Mouse (Mus musculus) bone marrow, adult 2 months (tissue): ENCODE data around the gene Cpsf4l. TPM values are rescaled to one million over a fixed set of nuclear protein-coding genes. Genes with fewer than 3 reads are reported as not detected.

Source experiments
- H3K27ac ChIP-seq: fragments of 200-500 bp; 2 replicates; pipeline ENCODE4 v1.5.1; 2012; ENCODE audit warnings: low read depth, mild to moderate bottlenecking, control low read depth, inconsistent platforms, low read length; ENCODE audit not compliant: control insufficient read depth, poor library complexity, insufficient read depth
- H3K4me1 ChIP-seq: fragments of 200-500 bp; 2 replicates; pipeline ENCODE4 v1.6.1; 2011; ENCODE audit warnings: low read length; ENCODE audit not compliant: control insufficient read depth, insufficient read depth
- H3K4me3 ChIP-seq: fragments of 200-500 bp; replicated peaks from 2 replicates; pipeline ENCODE3; 2011; ENCODE audit warnings: mild to moderate bottlenecking, low read depth, low read length, control low read depth; ENCODE audit not compliant: control insufficient read depth
- CTCF ChIP-seq: fragments of 200-500 bp; IDR thresholded peaks from 2 replicates; pipeline ENCODE4 v1.5.1; 2011; ENCODE audit warnings: low read length, control low read depth; ENCODE audit not compliant: control insufficient read depth, insufficient read depth
- POLR2A ChIP-seq: fragments of 200-500 bp; IDR thresholded peaks from 2 replicates; pipeline ENCODE4 v1.6.1; 2011; ENCODE audit warnings: low read depth, mild to moderate bottlenecking, control low read depth, low read length, borderline replicate concordance; ENCODE audit not compliant: control insufficient read depth
- WGBS: fragments of 180-500 bp; shearing (Covaris S2); methylation state at CpG from one replicate; pipeline ENCODE4 v1.1.7; 2018; 5-methylcytosine and 5-hydroxymethylcytosine counted together
- polyA plus RNA-seq: library from polyadenylated mRNA; stranded (reverse); fragments of >200 nt; gene quantifications from 2 replicates; pipeline ENCODE4 v1.2.4, GENCODE M21; 2011; ENCODE audit warnings: low replicate concordance; ENCODE audit not compliant: missing spikeins, insufficient read depth, insufficient read length

Cpsf4l gene
- polyA plus RNA-seq, 1 experiment = not detected

GRCm38 (mm10) chr11:113652516-113652915 lies 57.3 kb downstream of the Cpsf4l start:
- WGBS = 96% methylated on average over 6 of the region's 6 CpGs

GRCm38 (mm10) chr11:113651907-113652273 lies 57.9 kb downstream of the Cpsf4l start:
- TF ChIP-seq CTCF (no peak), POLR2A (no peak)
- Histone ChIP-seq H3K4me1 (peaks cover 3% of the 10 kb centered on the region; the same call in 1 of the 2 replicates), H3K27ac (peak overlapping the region; percentile 3; the same call in 1 of the 2 replicates), H3K4me3 (no peak overlapping the region)
- 67% methylated on average over 8 of the region's 8 CpGs for WGBS

More at GRCm38 (mm10) chr11:113652516-113652915, 57.3 kb downstream of the Cpsf4l start:
- H3K4me3 ChIP-seq = no peak overlapping the region
- no peak overlapping the region for H3K27ac ChIP-seq
- TF ChIP-seq CTCF (no peak), POLR2A (no peak)
- H3K4me1 ChIP-seq = peaks cover 3% of the 10 kb centered on the region; the same call in 1 of the 2 replicates

DNA sequence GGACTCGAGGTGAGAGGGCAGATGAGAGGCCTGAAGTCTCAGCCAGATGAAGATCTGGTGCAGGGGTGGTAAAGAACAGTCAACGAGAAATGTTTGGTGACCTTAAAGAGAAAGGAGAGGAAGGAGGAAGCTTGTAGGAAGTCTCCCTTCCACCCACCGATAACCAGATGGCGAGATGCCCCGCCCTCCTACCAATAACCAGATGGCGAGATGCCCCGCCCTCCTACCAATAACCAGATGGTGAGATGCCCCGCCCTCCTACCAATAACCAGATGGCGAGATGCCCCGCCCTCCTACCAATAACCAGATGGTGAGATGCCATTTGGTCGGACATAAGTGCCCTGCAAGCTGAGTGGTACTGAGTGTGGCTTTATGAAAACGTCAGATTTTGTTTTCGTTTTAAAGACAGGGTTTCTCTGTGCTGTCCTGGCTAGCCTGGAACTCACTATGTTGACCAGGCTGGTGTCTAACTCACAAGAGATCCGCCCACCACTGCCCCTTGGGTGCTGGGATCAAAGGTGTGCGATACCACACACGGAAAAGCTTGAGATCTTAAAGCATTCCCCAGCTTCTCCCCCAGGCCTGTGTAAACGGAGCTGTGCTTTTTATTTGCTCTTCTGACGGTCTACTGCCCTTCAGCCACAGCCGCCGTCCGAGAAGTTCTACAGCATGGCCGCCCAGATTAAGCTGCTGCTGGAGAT lies 58.5 kb downstream of the Cpsf4l start:
- WGBS = 64% methylated on average over 22 of the region's 22 CpGs
- H3K4me3 ChIP-seq = peak overlapping the region; percentile 37
- H3K27ac ChIP-seq = peak overlapping the region; percentile 69
- peaks cover 3% of the 10 kb centered on the region; the same call in 1 of the 2 replicates for H3K4me1 ChIP-seq
- TF ChIP-seq CTCF (no peak), POLR2A (no peak)

DNA sequence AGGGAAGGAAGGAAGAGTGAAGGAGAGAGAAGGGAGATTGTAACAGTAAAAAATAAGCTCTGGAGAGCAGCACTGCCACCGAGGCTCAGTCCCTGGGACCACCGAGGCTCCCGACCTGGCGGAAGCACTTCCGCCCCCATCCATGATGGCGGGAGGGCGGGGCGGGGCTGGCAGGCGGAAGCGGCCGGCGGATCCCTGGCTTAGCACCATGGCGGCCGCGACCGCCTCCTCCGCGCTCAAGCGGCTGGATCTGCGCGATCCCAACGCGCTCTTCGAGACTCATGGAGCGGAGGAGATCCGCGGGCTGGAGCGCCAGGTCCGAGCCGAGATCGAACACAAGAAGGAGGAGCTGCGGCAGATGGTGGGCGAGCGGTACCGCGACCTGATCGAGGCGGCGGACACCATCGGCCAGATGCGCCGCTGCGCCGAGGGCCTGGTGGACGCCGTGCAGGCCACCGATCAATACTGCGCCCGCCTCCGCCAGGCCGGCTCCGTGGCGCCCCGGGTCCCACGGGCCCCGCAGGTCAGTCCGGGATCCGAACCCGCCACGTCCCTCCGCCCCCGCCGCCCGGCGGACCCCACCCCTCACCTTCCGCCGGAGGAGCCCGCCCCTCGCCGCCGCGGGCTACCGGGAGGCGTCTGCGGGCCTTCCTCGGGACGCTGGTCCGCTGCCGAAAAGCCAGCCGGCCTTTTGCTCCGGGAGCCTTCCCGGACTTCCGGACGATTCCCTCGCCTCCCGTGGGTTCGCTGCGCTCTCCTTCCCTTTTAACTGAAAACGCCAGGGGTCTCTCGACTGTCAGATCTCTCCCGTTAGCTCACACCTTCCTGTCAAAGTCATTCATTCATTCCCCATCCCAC lies 60.2 kb downstream of the Cpsf4l start, which contains the start of gene Slc39a11:
Gene Slc39a11 (minus strand): TSS at position 727 of the 858 bp plus-strand sequence.
- no peak for TF ChIP-seq CTCF
- peak; percentile 89; the same call in 1 of the 2 replicates for TF ChIP-seq POLR2A
- Histone ChIP-seq H3K27ac (peak within 1 kb of the TSS; percentile 69), H3K4me3 (peak within 1 kb of the TSS; percentile 95), H3K4me1 (peaks cover 3% of the 10 kb centered on the region; the same call in 1 of the 2 replicates)
- under 1% methylated on average over 89 of the region's 91 CpGs for WGBS

GRCm38 (mm10) chr11:113648690-113649352 lies 61.0 kb downstream of the Cpsf4l start, which contains the start of gene Cog1:
Gene Cog1 (plus strand): TSS chr11:113649169.
- H3K4me3 ChIP-seq = peak within 1 kb of the TSS; percentile 95
- TF ChIP-seq CTCF (no peak), POLR2A (no peak)
- peaks cover 3% of the 10 kb centered on the region; the same call in 1 of the 2 replicates for H3K4me1 ChIP-seq
- 48% methylated on average over 26 of the region's 26 CpGs for WGBS
- peak within 1 kb of the TSS; percentile 66 for H3K27ac ChIP-seq

Other genes with a start within 250 kb of the Cpsf4l start
- gene Sstr2, start 90.7 kb downstream of the Cpsf4l start, polyA plus RNA-seq = not detected in 2 replicates
- 31.3 and 57.0 TPM in 2 replicates for gene Cog1, start 60.8 kb downstream of the Cpsf4l start, polyA plus RNA-seq
- gene Slc39a11, start 59.9 kb downstream of the Cpsf4l start, polyA plus RNA-seq = 9.0 and 14.7 TPM in 2 replicates
- 26.2 and 35.2 TPM in 2 replicates for gene Fam104a, start 25.9 kb downstream of the Cpsf4l start, polyA plus RNA-seq
- gene D11Wsu47e, start 25.6 kb downstream of the Cpsf4l start, polyA plus RNA-seq = 8.0 and 8.4 TPM in 2 replicates
- gene Cdc42ep4, start 41.9 kb upstream of the Cpsf4l start, polyA plus RNA-seq = 8.6 and 9.5 TPM in 2 replicates